Mouse (Mus musculus): ENCODE results near the gene Sh3bp1.

DNA sequence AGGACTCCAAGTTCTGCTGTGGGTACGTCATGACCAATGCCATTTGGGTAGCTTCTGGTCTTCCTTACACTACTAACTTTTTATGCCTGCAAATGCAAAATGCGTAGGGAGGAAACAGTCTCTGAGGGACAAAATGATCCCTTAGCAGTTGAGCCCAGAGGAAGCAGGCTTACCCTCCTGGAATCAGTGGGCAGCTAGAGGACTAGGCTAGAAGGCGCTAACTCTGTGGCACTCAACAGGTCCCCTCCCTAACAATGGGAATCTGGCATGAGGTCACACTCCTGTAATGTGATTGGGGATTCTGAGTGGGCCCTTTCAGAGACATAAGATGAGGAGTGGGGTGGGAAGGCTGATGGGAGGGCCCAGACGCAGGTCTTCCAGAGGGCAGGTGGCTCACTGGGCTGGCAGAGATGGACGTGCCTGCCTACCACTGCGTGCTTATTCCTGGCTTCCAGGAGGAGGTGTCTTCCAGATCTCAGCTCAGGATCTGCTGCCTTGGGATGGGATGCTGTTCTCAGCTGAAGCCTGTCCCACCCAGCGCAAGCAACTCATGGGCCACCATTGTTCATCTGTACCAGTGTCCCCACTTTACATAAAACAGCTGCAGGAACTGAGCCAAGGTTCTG, 31.3 kb downstream of the Sh3bp1 start:
- TF ChIP-seq GATA1 (IDR thresholded peaks at IDR 0.05; ENCODE audit: borderline replicate concordance, low read length) (no peak), FLI1 (IDR thresholded peaks at IDR 0.05; ENCODE audit: low read length) (no peak)
